Mouse (Mus musculus) stomach, embryonic 15.5 days (tissue): Measurements from ENCODE around the gene Sbf1. TPM values are rescaled to one million over a fixed set of nuclear protein-coding genes. Genes with fewer than 3 reads are reported as not detected.
A peak's percentile ranks its signal among the peaks of the same experiment; 100 is the strongest.

Source experiments
- ATAC-seq: fragments of 200-750 bp; cut with Nextera tagmentation; 2 replicates; pipeline ENCODE4 v1.8.0; 2017; ENCODE audit warnings: low read depth, moderate number of reproducible peaks, moderate TSS enrichment; ENCODE audit not compliant: insufficient read depth, low FRiP score
- H3K27ac ChIP-seq: fragments of 300-500 bp; sonication (generic); 2 replicates; pipeline ENCODE4 v1.5.1; 2015; ENCODE audit warnings: mild to moderate bottlenecking, inconsistent platforms
- H3K27me3 ChIP-seq: fragments of 300-500 bp; sonication (generic); replicated peaks from 2 replicates; pipeline ENCODE4 v1.6.1; 2015; ENCODE audit warnings: inconsistent platforms
- H3K36me3 ChIP-seq: fragments of 300-500 bp; sonication (generic); 2 replicates; pipeline ENCODE4 v1.6.1; 2015; ENCODE audit warnings: inconsistent platforms
- H3K4me1 ChIP-seq: fragments of 300-500 bp; sonication (generic); 2 replicates; pipeline ENCODE4 v1.6.1; 2015; ENCODE audit warnings: inconsistent platforms
- H3K4me2 ChIP-seq: fragments of 300-500 bp; sonication (generic); 2 replicates; pipeline ENCODE4 v1.6.1; 2015; ENCODE audit warnings: mild to moderate bottlenecking, inconsistent platforms
- H3K4me3 ChIP-seq: fragments of 300-500 bp; sonication (generic); replicated peaks from 2 replicates; pipeline ENCODE4 v1.5.1; 2015; ENCODE audit warnings: inconsistent platforms
- H3K9ac ChIP-seq: fragments of 300-500 bp; sonication (generic); 2 replicates; pipeline ENCODE4 v1.6.1; 2015; ENCODE audit warnings: inconsistent platforms
- H3K9me3 ChIP-seq: fragments of 300-500 bp; sonication (generic); 2 replicates; pipeline ENCODE4 v1.6.1; 2016; ENCODE audit warnings: inconsistent platforms
- WGBS: fragments of 180-500 bp; shearing (Covaris S2); methylation state at CpG from one replicate; pipeline ENCODE4 v1.1.7; 2015; 5-methylcytosine and 5-hydroxymethylcytosine counted together
- polyA plus RNA-seq: library from polyadenylated mRNA; unstranded; fragments of >200 nt; fragmentation: Nextera tagmentation; extraction: Ambion mirVana; gene quantifications from 2 replicates; pipeline ENCODE4 v1.2.1, GENCODE M21; 2015

Gene Sbf1
- polyA plus RNA-seq = 45.3 and 45.9 TPM in 2 replicates

DNA sequence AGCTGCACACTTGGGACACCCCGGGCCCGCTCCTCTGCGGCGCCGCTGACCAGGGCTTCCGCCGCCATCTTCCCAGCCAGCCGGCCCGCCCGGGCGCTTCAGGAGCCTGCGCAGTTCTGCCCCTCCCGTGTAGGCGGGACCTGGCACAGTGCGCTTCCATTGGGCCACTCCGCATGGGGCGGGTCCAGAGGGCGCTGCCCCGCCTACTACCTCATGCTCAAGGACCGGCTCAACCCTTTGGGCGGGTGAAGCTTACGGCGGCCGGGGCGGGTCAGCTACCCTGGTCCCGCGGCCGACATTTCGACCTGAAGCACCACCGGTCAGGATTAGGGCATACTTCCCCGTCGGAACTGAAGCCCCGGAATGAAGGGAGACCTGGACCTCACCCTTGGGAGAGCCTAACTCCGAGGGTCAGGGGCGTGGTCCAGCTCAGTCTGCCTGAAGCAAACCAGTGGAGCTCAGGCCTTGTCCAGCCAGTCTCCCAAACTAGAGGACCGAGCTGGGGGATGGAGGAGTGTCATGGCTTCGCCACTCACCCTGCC lies at the start of gene Sbf1:
Sbf1 (minus strand) TSS at position 122 of the 542 bp plus-strand sequence.
- Histone ChIP-seq H3K4me3 (peak within 1 kb of the TSS; percentile 89), H3K4me1 (peaks cover 20% of the 10 kb centered on the region), H3K36me3 (no peaks in the 10 kb centered on the region), H3K27me3 (no peaks in the 10 kb centered on the region), H3K4me2 (peak within 1 kb of the TSS; percentile 79), H3K9ac (peak within 1 kb of the TSS; percentile 87), H3K27ac (peak within 1 kb of the TSS; percentile 72), H3K9me3 (no peaks in the 10 kb centered on the region)
- peak; percentile 100 for ATAC-seq
- under 1% methylated on average over 37 of the region's 37 CpGs for WGBS

DNA sequence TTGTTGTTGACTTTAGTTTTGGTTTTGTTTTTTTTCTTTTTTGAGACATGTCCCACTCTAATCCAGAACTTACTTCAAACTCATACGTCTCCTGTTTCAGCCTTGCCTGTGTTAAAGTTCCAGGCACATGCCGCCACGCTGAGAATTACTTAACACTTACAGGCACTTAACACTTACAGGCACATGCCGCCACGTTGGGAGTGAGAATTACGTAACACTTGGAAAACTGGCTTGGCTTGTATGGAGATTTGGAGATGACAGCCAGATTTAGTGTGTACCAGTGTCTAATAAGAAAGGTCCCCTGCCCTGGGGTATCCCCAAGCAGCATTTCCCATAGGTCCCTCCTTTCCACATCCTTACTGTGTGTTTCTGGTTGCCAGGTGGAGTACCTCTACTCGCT lies 47.9 kb upstream of the Sbf1 start:
- 89% methylated on average over 7 of the region's 7 CpGs for WGBS

DNA sequence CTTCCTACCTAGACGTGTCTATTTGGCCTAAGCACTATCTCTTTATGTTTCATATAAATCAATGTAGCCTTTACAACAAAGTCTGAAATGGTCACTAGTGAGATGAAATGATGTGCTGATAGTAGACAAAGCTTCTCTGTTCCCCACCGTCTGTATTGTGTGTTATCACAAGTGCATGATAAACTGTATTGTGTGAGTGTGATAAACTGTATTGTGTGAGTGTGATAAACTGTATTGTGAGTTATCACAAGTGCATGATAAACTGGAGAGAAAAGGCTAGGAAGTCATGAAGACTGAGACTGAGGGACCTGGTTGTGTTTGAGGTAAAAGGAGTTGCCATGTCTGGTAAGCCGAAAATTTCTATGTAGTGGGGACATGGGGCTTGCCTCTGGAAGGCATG lies 43.7 kb upstream of the Sbf1 start:
- no peak overlapping the region for H3K4me3 ChIP-seq
- no peak overlapping the region for H3K9ac ChIP-seq
- no peak for ATAC-seq
- H3K4me2 ChIP-seq = no peak overlapping the region
- H3K27me3 ChIP-seq = no peaks in the 10 kb centered on the region
- H3K36me3 ChIP-seq = peaks cover 22% of the 10 kb centered on the region
- peaks cover 22% of the 10 kb centered on the region for H3K4me1 ChIP-seq
- WGBS = 67% methylated on average over 3 of the region's 3 CpGs
- H3K9me3 ChIP-seq = no peaks in the 10 kb centered on the region
- H3K27ac ChIP-seq = no peak overlapping the region

More for the DNA sequence above, 47.9 kb upstream of the Sbf1 start:
- Histone ChIP-seq H3K36me3 (peaks cover 56% of the 10 kb centered on the region), H3K27ac (no peak overlapping the region), H3K9ac (no peak overlapping the region), H3K4me1 (0 out of 2 replicates have a peak, but pooled peaks cover 3% of the 10 kb centered on the region), H3K9me3 (no peaks in the 10 kb centered on the region), H3K4me3 (no peak overlapping the region), H3K4me2 (no peak overlapping the region), H3K27me3 (no peaks in the 10 kb centered on the region)
- ATAC-seq = no peak

DNA sequence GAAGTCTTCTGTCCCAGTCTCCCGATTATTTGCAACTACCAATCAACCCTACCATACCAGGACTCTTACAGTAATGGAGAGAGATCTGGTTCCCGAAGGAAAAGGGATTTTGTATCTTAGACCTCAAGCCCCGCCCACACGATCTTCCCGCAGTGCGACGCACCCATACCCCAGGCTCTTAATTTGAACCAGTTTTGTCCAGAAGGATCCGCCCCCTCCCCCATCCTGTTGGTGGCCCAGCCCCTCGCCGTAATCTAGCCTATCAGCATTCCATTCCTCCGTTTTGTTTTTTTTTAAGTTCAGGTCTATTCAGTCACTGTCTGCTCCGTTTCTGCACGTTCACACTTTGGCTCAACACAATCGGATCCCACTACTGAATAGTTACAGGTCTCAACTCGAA lies 41.3 kb upstream of the Sbf1 start:
- H3K4me1 ChIP-seq = peaks cover 24% of the 10 kb centered on the region
- H3K4me3 ChIP-seq = peak overlapping the region; percentile 77
- peak; percentile 71; the same call in 1 of the 2 replicates for ATAC-seq
- H3K36me3 ChIP-seq = peaks cover 33% of the 10 kb centered on the region
- H3K27ac ChIP-seq = peak overlapping the region; percentile 93
- peak overlapping the region; percentile 84 for H3K9ac ChIP-seq
- H3K27me3 ChIP-seq = no peaks in the 10 kb centered on the region
- H3K9me3 ChIP-seq = no peaks in the 10 kb centered on the region
- peak overlapping the region; percentile 66 for H3K4me2 ChIP-seq
- WGBS = under 1% methylated on average over 15 of the region's 15 CpGs

DNA sequence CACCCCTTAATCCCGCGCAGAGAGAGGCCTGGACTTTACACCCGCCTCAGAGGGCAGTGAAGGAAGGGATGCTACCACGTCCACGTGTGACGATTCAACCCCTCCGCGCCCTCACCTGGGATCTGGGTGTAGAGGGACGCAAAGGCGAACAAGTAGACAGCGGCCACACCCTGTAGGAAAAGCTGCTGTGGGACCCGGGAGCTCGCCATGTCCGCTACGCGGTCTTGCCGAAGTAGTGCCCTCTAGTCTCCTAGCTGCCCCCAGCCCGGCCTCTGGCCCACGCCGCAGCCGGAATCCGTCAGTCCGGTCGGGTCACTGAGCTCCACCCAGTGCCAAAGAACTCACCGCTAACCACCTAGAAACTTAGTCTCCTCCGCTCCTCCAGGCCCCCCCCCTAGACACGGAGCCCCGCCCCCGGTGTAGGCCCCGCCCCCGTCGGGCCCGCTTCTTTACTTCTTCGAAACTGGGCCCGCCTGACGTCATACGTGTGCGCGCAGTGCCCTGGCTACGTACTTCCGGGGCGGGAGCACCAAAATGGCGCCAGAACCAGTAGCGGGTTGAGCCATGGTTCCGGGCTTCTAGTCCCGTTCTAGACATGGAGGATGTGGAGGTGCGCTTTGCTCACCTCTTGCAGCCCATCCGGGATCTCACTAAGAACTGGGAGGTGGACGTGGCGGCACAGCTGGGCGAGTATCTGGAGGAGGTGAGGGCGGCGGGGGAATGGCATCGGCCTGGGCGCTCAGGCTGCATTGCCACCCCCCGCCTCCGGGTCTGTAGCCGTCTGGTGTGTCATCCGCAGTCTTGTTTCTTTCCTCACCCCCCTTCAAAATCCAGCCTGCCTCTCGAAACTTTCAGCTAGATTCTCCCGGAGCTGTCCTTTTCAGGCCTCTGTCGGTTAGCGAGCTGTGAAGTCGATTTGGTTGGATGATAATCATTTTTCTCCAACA lies 40.4 kb upstream of the Sbf1 start, which contains the start of the genes Lmf2 and Ncaph2:
Lmf2 (minus strand) TSS at position 419 of the 947 bp plus-strand sequence.
Ncaph2 (plus strand) TSS at position 479 of the 947 bp plus-strand sequence.
- H3K27ac ChIP-seq = peak within 1 kb of the TSS; percentile 93
- H3K9ac ChIP-seq = peak within 1 kb of the TSS; percentile 84
- H3K4me3 ChIP-seq = peak within 1 kb of the TSS; percentile 77
- H3K4me1 ChIP-seq = peaks cover 24% of the 10 kb centered on the region
- H3K4me2 ChIP-seq = peak within 1 kb of the TSS; percentile 76
- WGBS = under 1% methylated on average over 63 of the region's 64 CpGs
- H3K27me3 ChIP-seq = no peaks in the 10 kb centered on the region
- no peaks in the 10 kb centered on the region for H3K9me3 ChIP-seq
- peak; percentile 88 for ATAC-seq
- peaks cover 33% of the 10 kb centered on the region for H3K36me3 ChIP-seq

DNA sequence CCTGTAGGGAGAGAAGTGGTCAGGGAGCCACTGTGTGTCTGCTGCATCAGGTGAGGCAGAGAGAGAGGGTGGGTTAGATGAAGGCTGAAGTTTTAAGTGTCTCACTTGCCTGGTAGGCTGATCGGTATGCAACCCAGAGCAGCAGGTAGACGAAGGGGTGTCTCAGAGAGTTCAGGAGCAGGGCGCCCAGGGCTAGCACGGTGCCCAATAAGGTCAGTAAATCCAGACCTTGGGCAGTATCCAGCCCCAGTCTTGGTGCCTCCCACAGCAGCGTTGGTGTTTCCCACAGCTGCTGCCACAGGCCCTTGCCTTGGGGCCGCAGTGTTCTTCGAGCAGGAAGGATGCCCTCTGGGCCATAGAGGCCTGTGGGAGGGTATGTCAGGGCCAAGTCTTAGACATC lies 39.3 kb upstream of the Sbf1 start:
- no peaks in the 10 kb centered on the region for H3K27me3 ChIP-seq
- no peaks in the 10 kb centered on the region for H3K9me3 ChIP-seq
- H3K4me2 ChIP-seq = peak overlapping the region; percentile 76
- H3K4me1 ChIP-seq = peaks cover 24% of the 10 kb centered on the region
- peaks cover 33% of the 10 kb centered on the region for H3K36me3 ChIP-seq
- H3K27ac ChIP-seq = no peak overlapping the region
- H3K4me3 ChIP-seq = peak overlapping the region; percentile 77
- H3K9ac ChIP-seq = peak overlapping the region; percentile 55; the same call in 1 of the 2 replicates
- ATAC-seq = no peak
- WGBS = 66% methylated on average over 7 of the region's 7 CpGs

DNA sequence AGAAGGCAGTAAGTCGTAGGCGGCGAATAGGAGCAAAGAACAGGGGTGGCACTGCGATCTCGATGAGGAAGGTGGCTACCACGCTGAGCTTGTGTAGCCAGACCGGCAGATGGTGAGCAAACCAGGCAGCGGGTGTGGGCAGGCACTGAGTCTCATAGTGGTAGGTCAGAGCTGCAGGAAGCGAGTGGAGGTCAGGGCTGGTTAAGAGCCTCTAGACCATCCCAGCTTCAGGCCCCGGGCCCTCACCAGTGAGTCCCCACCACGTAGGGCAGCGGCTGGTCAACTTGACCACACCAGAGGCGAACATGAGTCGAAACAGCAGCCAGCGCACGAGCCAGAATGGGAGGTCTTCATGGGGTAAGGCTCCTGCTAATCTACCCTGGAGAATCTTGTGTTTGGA lies 38.7 kb upstream of the Sbf1 start:
- Histone ChIP-seq H3K4me3 (no peak overlapping the region), H3K4me2 (peak overlapping the region; percentile 76; the same call in 1 of the 2 replicates)

DNA sequence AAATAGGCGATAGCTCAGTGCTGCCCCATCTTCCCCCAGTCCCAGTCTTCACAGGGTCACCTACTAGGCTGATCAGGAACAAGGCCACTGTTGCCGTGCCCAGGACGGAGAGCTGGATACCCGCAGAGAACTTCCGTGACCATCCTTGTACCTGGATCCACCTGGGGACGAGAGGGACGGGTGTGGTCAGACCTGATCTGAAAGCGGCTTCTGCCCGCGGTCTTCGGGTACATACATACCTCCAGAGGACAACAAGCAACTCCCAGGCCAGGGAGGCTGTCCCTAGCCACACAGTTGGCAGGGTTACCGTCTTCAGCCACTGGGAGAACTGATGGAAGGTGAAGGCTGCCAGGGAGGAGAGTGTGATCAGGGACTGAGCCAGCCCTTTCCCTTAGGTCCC lies 37.7 kb upstream of the Sbf1 start:
- no peaks in the 10 kb centered on the region for H3K9me3 ChIP-seq
- 94% methylated on average over 12 of the region's 12 CpGs for WGBS
- H3K9ac ChIP-seq = no peak overlapping the region
- H3K4me2 ChIP-seq = no peak overlapping the region
- H3K36me3 ChIP-seq = peaks cover 33% of the 10 kb centered on the region
- no peak overlapping the region for H3K4me3 ChIP-seq
- no peaks in the 10 kb centered on the region for H3K27me3 ChIP-seq
- no peak for ATAC-seq
- peaks cover 20% of the 10 kb centered on the region for H3K4me1 ChIP-seq
- no peak overlapping the region for H3K27ac ChIP-seq

More for the DNA sequence above, 38.7 kb upstream of the Sbf1 start:
- Histone ChIP-seq H3K9ac (no peak overlapping the region), H3K9me3 (no peaks in the 10 kb centered on the region), H3K27me3 (no peaks in the 10 kb centered on the region), H3K27ac (no peak overlapping the region), H3K36me3 (peaks cover 33% of the 10 kb centered on the region), H3K4me1 (peaks cover 24% of the 10 kb centered on the region)
- no peak for ATAC-seq
- WGBS = 95% methylated on average over 16 of the region's 16 CpGs

DNA sequence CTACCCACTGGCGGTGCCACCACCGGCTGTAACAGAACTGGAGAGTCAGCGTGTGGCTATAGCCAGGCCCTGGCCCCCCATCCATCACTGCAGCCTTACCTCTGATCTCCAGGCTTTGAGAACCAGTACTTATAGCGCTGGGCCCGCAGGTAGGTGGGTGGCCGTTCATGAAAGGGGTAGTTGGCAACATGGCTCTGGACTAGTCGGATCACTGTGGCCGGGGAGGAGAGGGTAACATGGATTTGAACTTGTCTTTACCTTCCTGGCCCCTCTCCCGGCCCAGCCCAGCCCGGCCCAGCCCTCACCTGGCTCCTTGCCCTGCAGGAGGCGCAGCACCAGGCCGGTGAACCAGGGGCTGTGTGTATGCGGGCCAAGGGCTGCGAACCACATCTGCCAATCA lies 36.9 kb upstream of the Sbf1 start:
- ATAC-seq = no peak
- no peak overlapping the region for H3K4me3 ChIP-seq
- 88% methylated on average over 14 of the region's 14 CpGs for WGBS
- no peaks in the 10 kb centered on the region for H3K27me3 ChIP-seq
- H3K4me2 ChIP-seq = no peak overlapping the region
- H3K36me3 ChIP-seq = peaks cover 33% of the 10 kb centered on the region
- H3K9ac ChIP-seq = no peak overlapping the region
- H3K27ac ChIP-seq = no peak overlapping the region
- H3K9me3 ChIP-seq = no peaks in the 10 kb centered on the region
- peaks cover 16% of the 10 kb centered on the region for H3K4me1 ChIP-seq

DNA sequence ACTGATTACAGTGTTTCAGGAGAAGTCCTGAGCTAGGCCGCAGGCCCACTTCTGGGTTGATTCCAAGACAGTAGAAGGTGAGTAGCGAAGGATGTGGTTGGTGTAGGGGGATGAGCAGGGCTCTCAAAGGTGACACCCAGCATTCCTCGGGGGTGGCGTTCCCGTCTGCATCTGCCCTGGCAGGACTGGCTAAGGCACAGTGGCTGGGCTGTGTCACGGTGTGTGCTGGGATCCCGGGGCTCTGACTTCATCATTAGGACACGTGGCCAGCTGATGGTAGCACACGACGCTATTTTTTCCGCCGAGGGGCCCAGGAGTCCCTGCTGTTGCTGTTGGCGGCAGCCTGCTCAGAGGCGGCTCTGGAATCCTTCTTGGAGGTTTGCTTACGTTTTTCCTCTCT lies 36.2 kb upstream of the Sbf1 start:
- Histone ChIP-seq H3K9me3 (no peaks in the 10 kb centered on the region), H3K4me1 (peaks cover 13% of the 10 kb centered on the region), H3K27me3 (no peaks in the 10 kb centered on the region), H3K4me2 (no peak overlapping the region), H3K36me3 (peaks cover 33% of the 10 kb centered on the region), H3K9ac (no peak overlapping the region), H3K4me3 (no peak overlapping the region), H3K27ac (no peak overlapping the region)
- no peak for ATAC-seq
- WGBS = 86% methylated on average over 15 of the region's 15 CpGs

DNA sequence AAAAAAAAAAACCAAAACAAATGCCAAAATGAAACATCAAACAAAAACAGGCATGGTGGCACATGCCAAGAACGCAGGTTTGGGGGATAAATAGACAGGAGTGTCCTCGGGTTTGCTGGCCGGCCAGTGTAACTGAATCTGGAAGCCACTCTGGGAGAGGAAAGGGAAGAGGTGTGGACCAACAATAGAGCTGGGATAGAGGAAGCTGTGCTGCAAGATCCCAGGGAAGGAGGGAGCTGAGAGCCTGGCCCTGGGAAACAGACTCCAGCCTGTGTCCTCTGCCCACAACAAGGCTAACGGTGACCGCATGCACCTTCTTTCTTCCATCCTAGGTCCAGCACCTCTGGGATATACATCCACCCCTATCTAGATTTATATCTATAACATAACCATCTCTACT lies 35.3 kb upstream of the Sbf1 start:
- Histone ChIP-seq H3K4me1 (peaks cover 13% of the 10 kb centered on the region), H3K9ac (no peak overlapping the region), H3K27ac (no peak overlapping the region), H3K27me3 (no peaks in the 10 kb centered on the region), H3K9me3 (no peaks in the 10 kb centered on the region), H3K36me3 (peaks cover 33% of the 10 kb centered on the region), H3K4me2 (no peak overlapping the region), H3K4me3 (no peak overlapping the region)
- no peak for ATAC-seq
- WGBS = 92% methylated on average over 5 of the region's 5 CpGs

DNA sequence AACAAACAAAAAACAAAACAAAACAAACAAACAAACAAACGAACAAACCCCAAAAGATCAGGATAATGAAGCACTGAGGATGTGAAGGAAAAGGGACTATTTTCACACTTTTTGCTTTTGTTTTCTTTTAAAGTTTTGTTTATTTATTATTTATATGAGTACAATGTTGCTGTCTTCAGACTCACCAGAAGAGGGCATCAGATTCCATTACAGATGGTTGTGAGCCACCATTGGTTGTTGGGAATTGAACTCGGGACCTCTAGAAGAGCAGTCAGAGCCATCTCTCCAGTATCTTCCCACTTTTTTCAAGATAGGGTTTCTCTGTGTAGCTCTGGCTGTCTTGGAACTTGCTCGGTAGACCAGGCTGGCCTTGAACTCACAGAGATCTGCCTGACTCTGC lies 28.2 kb upstream of the Sbf1 start:
- Histone ChIP-seq H3K4me2 (no peak overlapping the region), H3K27ac (no peak overlapping the region), H3K4me1 (no peaks in the 10 kb centered on the region), H3K9ac (no peak overlapping the region), H3K36me3 (no peaks in the 10 kb centered on the region), H3K27me3 (no peaks in the 10 kb centered on the region), H3K9me3 (no peaks in the 10 kb centered on the region), H3K4me3 (no peak overlapping the region)
- WGBS = 78% methylated on average over 3 of the region's 3 CpGs
- ATAC-seq = no peak
